Mouse (Mus musculus) kidney, embryonic 15.5 days (tissue): ENCODE results near the gene Ap1g2. TPM values are rescaled to one million over a fixed set of nuclear protein-coding genes. Genes with fewer than 3 reads are reported as not detected.

Source experiments
- ATAC-seq: fragments of 200-750 bp; cut with Nextera tagmentation; replicated peaks from 2 replicates; pipeline ENCODE4 v1.8.0; 2017; ENCODE audit warnings: moderate TSS enrichment; ENCODE audit not compliant: low FRiP score
- H3K27ac ChIP-seq: fragments of 300-500 bp; sonication (generic); 2 replicates; pipeline ENCODE4 v1.5.1; 2015; ENCODE audit warnings: mild to moderate bottlenecking, inconsistent platforms
- H3K27me3 ChIP-seq: fragments of 300-500 bp; sonication (generic); 2 replicates; pipeline ENCODE4 v1.6.1; 2015; ENCODE audit warnings: inconsistent platforms
- H3K36me3 ChIP-seq: fragments of 300-500 bp; sonication (generic); 2 replicates; pipeline ENCODE4 v1.6.1; 2015; ENCODE audit warnings: inconsistent platforms
- H3K4me1 ChIP-seq: fragments of 300-500 bp; sonication (generic); 2 replicates; pipeline ENCODE4 v1.6.1; 2015; ENCODE audit warnings: inconsistent platforms
- H3K4me2 ChIP-seq: fragments of 300-500 bp; sonication (generic); 2 replicates; pipeline ENCODE4 v1.6.1; 2015; ENCODE audit warnings: moderate library complexity, mild to moderate bottlenecking, inconsistent platforms
- H3K4me3 ChIP-seq: fragments of 300-500 bp; sonication (generic); replicated peaks from 2 replicates; pipeline ENCODE4 v1.5.1; 2015; ENCODE audit warnings: mild to moderate bottlenecking, inconsistent platforms
- H3K9ac ChIP-seq: fragments of 300-500 bp; sonication (generic); 2 replicates; pipeline ENCODE4 v1.6.1; 2015; ENCODE audit warnings: mild to moderate bottlenecking, inconsistent platforms
- H3K9me3 ChIP-seq: fragments of 300-500 bp; sonication (generic); replicated peaks from 2 replicates; pipeline ENCODE4 v1.6.1; 2016; ENCODE audit warnings: inconsistent platforms
- WGBS: fragments of 180-500 bp; shearing (Covaris S2); methylation state at CpG from one replicate; pipeline ENCODE4 v1.1.7; 2015; ENCODE audit warnings: mixed read lengths; 5-methylcytosine and 5-hydroxymethylcytosine counted together
- polyA plus RNA-seq: library from polyadenylated mRNA; unstranded; fragments of >200 nt; fragmentation: Nextera tagmentation; extraction: Ambion mirVana; gene quantifications from 2 replicates; pipeline ENCODE4 v1.2.1, GENCODE M21; 2015

Ap1g2 gene
- polyA plus RNA-seq, 1 experiment from 2014 or later: 18.9 TPM

DNA sequence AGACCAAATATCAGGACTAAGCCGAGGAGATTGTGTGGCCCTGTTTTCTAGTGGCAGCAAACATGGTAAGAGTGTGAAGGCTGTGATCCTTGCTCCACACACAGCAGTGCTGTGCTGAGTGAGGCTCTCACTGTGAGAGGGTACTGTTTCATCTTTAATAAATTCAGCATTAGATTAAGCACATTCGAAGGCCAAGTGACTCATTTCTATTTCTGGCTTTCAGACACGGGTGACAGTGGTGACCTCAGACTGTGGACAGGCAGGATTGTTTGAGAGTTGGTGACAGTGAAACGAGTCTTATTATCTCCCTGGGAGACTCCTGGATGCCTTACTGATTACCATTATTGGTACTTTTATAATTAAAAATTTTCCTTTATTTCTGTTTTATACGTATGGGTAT, 19.3 kb upstream of the Ap1g2 start:
- Histone ChIP-seq H3K9me3 (no peaks in the 10 kb centered on the region), H3K27ac (no peak overlapping the region), H3K27me3 (no peaks in the 10 kb centered on the region), H3K4me3 (no peak overlapping the region), H3K4me1 (peaks cover 6% of the 10 kb centered on the region), H3K4me2 (no peak overlapping the region), H3K36me3 (no peaks in the 10 kb centered on the region), H3K9ac (no peak overlapping the region)
- no peak for ATAC-seq
- WGBS: 80% methylated on average over 5 of the region's 5 CpGs

DNA sequence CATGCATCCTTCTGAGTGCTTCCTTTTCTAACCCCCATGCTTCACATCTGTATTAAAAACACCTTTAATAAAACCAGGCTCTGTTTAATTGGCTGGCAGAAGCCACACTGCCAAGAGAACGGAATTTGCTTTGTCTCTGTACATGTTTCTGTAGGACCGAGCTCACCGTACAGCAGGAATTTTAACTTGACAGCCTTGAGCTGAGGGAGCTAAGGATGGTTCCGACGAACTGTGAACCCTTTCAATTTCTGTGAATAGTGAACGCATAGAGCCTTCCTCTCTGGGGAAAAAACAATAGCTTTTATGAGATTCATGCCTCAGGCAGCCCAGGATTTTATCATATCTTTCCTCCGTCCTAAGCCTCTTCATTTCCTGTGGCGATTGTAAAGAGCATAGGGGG, 16.0 kb upstream of the Ap1g2 start:
- no peak for ATAC-seq

DNA sequence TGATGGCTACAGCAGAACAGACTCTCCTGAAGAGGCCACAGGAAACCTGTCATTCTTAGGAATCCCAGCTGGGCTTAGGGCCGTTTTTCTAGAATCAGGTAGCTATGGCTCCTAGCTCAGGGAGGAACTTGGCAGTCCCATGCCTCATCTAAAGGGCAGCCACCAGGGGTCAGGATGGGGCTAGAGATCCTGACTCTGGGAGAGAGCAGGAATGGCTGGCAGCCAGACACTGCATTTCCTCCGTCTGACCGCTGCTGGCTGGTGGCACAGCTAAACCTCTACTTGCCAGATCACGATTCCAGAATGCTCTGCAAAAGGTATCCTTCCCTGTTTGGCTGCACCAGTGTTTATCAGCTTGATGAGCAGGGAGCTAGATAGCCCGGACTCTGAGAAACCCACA, 15.6 kb upstream of the Ap1g2 start:
- Histone ChIP-seq H3K27me3 (peaks cover 11% of the 10 kb centered on the region), H3K4me1 (peaks cover 7% of the 10 kb centered on the region), H3K4me3 (no peak overlapping the region), H3K4me2 (peak overlapping the region; percentile 44), H3K9ac (no peak overlapping the region), H3K27ac (no peak overlapping the region), H3K36me3 (no peaks in the 10 kb centered on the region), H3K9me3 (no peaks in the 10 kb centered on the region)
- WGBS: 6% methylated on average over 5 of the region's 5 CpGs
- peak; percentile 79 for ATAC-seq

More for the DNA sequence above, 16.0 kb upstream of the Ap1g2 start:
- Histone ChIP-seq H3K27me3 (peaks cover 7% of the 10 kb centered on the region; the same call in 1 of the 2 replicates), H3K4me3 (no peak overlapping the region), H3K9ac (no peak overlapping the region), H3K4me2 (peak overlapping the region; percentile 44), H3K36me3 (no peaks in the 10 kb centered on the region), H3K27ac (no peak overlapping the region), H3K9me3 (no peaks in the 10 kb centered on the region), H3K4me1 (peaks cover 6% of the 10 kb centered on the region)
- WGBS: 46% methylated on average over 8 of the region's 8 CpGs

DNA sequence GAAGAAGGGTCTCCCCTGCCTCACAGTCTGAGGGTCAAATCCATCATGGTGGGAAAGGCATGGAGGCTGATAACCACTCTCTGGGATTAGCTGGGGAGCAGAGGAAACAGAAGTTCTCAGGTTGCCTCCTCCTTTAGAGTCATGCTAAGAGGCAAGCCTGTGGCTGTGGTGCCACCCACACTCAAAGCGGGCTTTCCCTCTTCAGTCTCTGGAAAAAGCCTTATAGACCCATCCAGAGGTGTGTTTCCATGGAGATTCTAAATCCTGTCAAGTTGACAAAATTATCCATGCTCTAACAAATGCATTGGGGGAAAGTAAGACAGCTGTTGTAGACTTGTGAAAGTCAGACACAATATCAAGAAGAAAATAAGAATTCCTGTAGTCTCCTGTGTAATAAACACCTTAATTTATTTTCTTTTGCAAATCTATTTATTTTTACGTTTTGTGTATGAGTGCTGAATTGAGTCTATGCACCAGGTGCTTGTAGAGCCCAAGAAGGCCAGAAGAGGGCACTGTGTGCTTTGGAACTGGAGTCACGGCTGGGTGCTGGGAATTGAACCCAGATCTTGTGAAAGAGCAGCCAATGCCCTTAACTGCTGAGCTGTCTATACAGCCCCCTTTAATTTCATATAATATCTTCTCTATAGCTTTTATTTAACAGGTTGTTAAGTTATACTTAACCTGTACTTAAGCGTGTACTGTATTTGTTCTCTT, 13.2 kb upstream of the Ap1g2 start:
- Histone ChIP-seq H3K4me1 (peaks cover 30% of the 10 kb centered on the region), H3K9me3 (no peaks in the 10 kb centered on the region), H3K4me3 (no peak overlapping the region), H3K4me2 (no peak overlapping the region), H3K36me3 (no peaks in the 10 kb centered on the region), H3K27me3 (peaks cover 35% of the 10 kb centered on the region), H3K9ac (no peak overlapping the region), H3K27ac (no peak overlapping the region)
- ATAC-seq: no peak
- 81% methylated on average over 4 of the region's 4 CpGs for WGBS

DNA sequence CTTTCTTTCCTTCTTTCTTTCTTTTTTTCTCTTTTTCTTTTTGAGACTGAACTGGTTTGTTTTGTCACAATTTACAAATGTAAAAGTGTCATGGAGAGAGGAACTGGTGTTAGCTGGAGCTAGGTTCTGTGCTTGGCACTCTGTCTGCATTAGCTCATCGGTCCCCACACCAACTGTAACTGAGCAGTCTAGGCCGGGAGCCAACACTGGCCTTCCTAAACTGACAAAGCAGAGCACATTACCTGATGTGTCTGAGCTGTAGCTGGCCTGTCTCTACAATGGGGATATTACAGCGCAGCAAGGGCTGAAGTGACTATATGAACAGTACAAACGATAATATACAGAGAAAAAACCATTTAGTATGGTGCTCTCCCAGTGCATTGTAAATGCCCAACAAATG, 12.5 kb upstream of the Ap1g2 start:
- Histone ChIP-seq H3K9ac (no peak overlapping the region), H3K9me3 (no peaks in the 10 kb centered on the region), H3K4me3 (no peak overlapping the region), H3K4me1 (peaks cover 37% of the 10 kb centered on the region), H3K27me3 (peaks cover 42% of the 10 kb centered on the region), H3K36me3 (no peaks in the 10 kb centered on the region), H3K4me2 (no peak overlapping the region), H3K27ac (no peak overlapping the region)
- 77% methylated on average over 4 of the region's 4 CpGs for WGBS
- no peak for ATAC-seq

DNA sequence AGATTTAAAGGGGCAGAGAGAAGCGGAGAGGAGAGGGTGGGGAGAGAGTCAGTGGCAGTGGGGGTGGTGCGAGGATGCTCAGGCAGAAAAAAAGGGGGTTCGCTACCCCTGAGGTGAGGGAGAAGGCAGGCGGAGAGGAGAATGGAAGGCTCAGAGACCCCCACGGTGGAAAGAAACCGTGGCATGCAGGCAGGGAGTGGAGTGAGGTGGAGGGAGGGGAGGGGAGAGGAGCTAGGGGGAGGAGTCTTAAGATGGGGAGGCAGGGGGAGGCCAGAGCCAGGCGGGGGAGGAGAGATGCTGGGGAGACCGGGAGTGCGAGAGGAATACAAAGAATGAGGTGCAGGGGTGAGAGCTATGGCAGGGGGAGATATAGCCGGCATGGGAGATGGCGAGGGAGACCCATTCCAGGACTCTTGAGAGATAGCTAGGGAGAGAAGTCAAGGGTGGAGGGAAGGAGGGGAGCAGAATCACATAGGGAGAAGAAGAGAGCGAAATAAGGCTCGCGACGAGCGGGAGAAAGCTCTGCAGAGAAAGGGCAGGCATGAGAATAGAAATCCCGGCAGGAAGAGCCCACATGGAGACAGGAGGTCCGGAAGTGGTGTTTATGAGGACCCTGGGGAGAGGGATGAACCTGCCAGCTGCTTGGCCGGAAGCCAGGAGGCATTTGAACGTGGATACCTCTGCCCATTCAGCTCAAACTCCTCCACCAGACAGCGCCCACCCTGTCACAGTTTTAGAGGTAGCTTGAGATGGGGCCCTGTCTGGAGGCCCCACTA, 10.2 kb upstream of the Ap1g2 start, which contains the start of gene Jph4:
Gene Jph4, minus strand, starts transcription at position 511 of the 776 bp plus-strand sequence.
- Histone ChIP-seq H3K9ac (0 out of 2 replicates have a peak within 1 kb of the TSS, but pooled peaks have one; percentile 17), H3K36me3 (no peaks in the 10 kb centered on the region), H3K27me3 (peaks cover 65% of the 10 kb centered on the region), H3K4me1 (peaks cover 33% of the 10 kb centered on the region), H3K27ac (no peak within 1 kb of the TSS), H3K4me2 (peak within 1 kb of the TSS; percentile 100), H3K9me3 (no peaks in the 10 kb centered on the region), H3K4me3 (peak within 1 kb of the TSS; percentile 63)
- no peak for ATAC-seq
- 6% methylated on average over 21 of the region's 21 CpGs for WGBS

DNA sequence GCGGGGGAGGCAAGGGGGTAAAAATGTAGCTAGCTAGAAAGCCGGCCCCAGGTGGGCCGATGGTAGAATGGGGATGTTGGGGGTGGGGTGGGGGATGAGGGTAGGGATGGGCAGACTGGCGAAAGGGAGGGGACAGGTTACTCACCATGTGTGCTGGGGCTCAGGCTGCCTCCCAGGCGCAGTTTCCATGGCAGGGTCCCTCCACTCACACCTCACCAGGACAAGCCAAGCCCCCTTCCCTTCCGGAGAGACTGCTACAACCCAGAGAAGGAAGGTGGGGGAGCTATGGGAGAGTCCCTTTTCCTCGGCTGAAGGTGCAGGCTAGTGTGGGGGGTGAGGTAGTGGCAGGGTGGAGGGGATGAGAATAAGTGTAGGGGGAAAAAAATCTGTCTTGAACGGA, 9.5 kb upstream of the Ap1g2 start:
- 0 out of 2 replicates have a peak, but pooled peaks have one; percentile 13 for ATAC-seq
- H3K4me2 ChIP-seq: peak overlapping the region; percentile 100
- no peak overlapping the region for H3K27ac ChIP-seq
- under 1% methylated on average over 8 of the region's 8 CpGs for WGBS
- no peaks in the 10 kb centered on the region for H3K36me3 ChIP-seq
- 0 out of 2 replicates have a peak overlapping the region, but pooled peaks have one; percentile 17 for H3K9ac ChIP-seq
- peaks cover 71% of the 10 kb centered on the region for H3K27me3 ChIP-seq
- H3K4me3 ChIP-seq: peak overlapping the region; percentile 63
- peaks cover 33% of the 10 kb centered on the region for H3K4me1 ChIP-seq
- H3K9me3 ChIP-seq: no peaks in the 10 kb centered on the region

DNA sequence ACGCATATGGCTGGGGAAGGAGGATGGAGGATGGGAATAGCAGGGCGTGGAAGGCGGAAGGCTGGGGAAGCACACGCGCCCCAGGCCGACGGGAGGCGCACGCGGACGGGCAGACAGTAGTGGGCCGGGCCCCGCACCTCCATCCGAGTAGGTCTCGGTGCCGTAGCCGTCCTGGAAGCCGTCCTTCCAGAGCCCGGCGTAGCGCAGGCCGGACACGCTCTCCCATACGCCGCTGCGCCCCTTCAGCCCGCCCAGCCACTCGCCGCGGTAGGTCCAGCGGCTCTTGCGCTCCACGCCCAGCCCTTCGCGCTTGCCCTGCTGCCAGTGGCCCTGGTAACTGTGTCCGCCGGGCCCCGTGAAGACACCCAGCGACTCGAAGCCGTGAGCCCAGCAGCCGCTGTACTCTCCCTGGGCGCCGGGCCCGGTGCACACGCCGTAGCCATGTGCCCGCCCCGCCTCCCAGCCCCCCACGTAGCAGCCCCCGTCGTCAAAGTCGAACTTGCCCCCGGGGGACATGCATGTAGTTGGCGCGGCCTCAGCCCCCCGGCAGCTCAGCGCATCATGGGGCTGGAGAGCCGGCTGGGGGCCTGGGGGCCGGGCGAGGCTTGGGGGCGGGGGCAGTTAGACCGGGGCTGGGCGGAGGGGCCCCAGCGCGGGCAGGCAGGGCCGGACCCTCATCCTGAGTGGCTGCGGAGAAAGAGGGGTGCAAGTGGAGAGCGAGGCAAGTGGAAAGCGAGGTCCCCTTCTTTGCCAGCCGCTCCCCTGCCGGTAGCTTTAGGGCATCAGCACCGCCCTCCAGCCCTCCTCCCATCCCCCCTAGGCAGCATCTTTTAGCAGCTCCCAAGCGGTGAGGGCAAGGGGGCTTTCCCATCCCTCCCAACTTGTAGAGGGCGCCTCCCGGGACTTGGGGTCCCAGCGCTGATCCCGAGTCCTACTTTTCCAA, 8.6 kb upstream of the Ap1g2 start:
- Histone ChIP-seq H3K27ac (peak overlapping the region; percentile 18; the same call in 1 of the 2 replicates), H3K4me1 (peaks cover 33% of the 10 kb centered on the region), H3K27me3 (peaks cover 79% of the 10 kb centered on the region), H3K36me3 (no peaks in the 10 kb centered on the region), H3K4me3 (peak overlapping the region; percentile 63), H3K9ac (peak overlapping the region; percentile 47), H3K4me2 (peak overlapping the region; percentile 100), H3K9me3 (no peaks in the 10 kb centered on the region)
- peak; percentile 60 for ATAC-seq
- WGBS: under 1% methylated on average over 66 of the region's 78 CpGs

DNA sequence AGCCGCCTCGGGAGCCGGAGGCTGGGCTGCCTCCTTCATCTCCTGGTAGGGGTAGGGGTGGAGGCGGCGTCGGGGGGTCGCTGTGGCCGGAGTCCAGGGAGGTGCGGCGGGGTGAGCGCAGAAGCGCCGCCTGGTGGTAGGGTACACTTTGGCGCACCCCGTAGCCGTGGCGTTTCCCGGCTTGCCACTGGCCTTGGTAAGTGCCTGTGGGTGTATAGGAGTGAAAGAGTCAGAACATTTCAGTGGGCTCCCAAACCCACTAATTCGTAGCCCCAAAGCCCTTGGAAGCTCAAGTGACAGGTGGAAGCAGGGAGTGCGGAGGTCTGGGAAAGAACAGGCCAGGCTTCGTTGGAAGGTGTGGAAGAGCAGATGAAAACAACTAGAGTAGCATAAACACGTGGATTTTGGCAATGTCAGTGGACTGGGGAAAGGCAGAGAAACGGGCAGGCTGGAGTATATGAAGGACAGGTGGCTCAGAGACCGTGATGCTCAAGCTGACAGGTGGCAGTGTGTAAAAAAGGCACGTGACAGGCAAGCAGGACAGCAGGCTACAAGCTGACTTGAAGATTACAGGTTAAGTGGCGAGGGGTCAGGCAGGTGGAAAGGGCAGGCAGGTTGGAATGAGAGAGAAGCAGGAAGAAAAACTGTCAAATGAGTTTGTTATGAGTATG, 7.7 kb upstream of the Ap1g2 start:
- Histone ChIP-seq H3K4me3 (peak overlapping the region; percentile 63), H3K27me3 (peaks cover 89% of the 10 kb centered on the region), H3K9ac (peak overlapping the region; percentile 47; the same call in 1 of the 2 replicates), H3K4me2 (peak overlapping the region; percentile 100), H3K9me3 (no peaks in the 10 kb centered on the region), H3K4me1 (peaks cover 39% of the 10 kb centered on the region), H3K36me3 (no peaks in the 10 kb centered on the region), H3K27ac (no peak overlapping the region)
- WGBS: 7% methylated on average over 26 of the region's 26 CpGs
- 0 out of 2 replicates have a peak, but pooled peaks have one; percentile 3 for ATAC-seq

DNA sequence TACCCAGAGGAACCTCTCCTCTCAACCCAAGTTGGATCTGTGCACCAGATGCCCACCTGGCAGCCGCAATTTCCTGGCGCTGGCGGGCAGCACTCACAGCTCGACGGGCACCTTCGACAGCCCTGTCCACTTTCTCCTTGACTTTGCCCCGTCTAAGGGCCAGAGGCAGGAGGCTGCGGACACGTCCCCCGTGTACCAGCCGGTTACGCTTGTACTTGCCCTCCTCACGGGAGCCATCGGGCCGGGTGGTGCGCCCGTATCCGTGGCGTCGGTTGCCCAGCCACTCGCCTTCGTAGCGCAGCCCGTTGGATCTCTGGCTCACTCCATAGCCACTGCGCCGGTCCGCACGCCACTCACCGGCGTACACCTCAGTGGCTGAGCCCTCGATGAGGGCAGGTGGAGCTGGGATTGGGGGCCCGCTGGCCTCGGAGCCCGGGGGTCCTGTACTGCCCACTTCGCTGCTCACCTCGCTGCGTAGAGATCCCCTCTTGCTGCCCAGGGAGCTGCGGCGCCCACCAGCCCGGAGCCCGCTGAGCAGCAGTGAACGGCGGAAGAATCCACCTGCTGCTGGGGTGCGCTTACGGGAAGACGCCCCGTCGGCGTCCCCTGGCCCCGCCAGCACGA, 7.1 kb upstream of the Ap1g2 start:
- Histone ChIP-seq H3K27ac (no peak overlapping the region), H3K36me3 (no peaks in the 10 kb centered on the region), H3K9ac (no peak overlapping the region), H3K27me3 (peaks cover 92% of the 10 kb centered on the region), H3K4me1 (peaks cover 46% of the 10 kb centered on the region), H3K9me3 (no peaks in the 10 kb centered on the region), H3K4me3 (peak overlapping the region; percentile 63; the same call in 1 of the 2 replicates), H3K4me2 (peak overlapping the region; percentile 100)
- WGBS: 80% methylated on average over 51 of the region's 51 CpGs
- no peak for ATAC-seq

DNA sequence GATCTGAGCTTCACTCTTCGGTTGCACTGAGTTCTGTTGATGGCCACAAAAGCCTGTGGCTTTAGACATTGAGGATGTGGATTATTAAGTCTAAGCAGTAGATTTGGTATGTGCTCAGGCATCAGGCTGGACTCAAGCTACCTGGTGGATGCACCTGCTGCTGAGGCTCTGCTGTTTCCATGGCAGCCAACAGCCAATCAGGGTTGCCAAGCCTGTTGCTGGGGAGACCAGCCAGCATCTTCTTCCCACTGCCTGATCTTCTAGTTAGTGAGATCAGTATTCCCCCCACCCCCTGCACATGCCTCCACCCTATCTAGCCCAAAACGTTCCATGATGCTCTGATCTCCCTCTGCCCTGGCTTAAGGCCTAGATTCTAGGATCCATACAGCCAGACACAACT, 5.3 kb upstream of the Ap1g2 start:
- H3K4me2 ChIP-seq: no peak overlapping the region
- H3K27ac ChIP-seq: no peak overlapping the region
- 72% methylated on average over 2 of the region's 2 CpGs for WGBS
- H3K9ac ChIP-seq: no peak overlapping the region
- H3K9me3 ChIP-seq: no peaks in the 10 kb centered on the region
- H3K36me3 ChIP-seq: no peaks in the 10 kb centered on the region
- H3K27me3 ChIP-seq: peaks cover 82% of the 10 kb centered on the region
- H3K4me3 ChIP-seq: no peak overlapping the region
- H3K4me1 ChIP-seq: peaks cover 51% of the 10 kb centered on the region
- no peak for ATAC-seq
